Mouse (Mus musculus) E14TG2a.4 (cell line): ENCODE results near the gene Gsta4.

Experiments used
- CTCF ChIP-seq: conservative IDR thresholded peaks from 2 replicates; pipeline ENCODE4 v1.5.1; 2014; ENCODE audit warnings: low read length
- POU5F1 ChIP-seq: IDR thresholded peaks from 2 replicates; pipeline ENCODE4 v1.6.1; 2014; ENCODE audit warnings: low read length, borderline replicate concordance

DNA sequence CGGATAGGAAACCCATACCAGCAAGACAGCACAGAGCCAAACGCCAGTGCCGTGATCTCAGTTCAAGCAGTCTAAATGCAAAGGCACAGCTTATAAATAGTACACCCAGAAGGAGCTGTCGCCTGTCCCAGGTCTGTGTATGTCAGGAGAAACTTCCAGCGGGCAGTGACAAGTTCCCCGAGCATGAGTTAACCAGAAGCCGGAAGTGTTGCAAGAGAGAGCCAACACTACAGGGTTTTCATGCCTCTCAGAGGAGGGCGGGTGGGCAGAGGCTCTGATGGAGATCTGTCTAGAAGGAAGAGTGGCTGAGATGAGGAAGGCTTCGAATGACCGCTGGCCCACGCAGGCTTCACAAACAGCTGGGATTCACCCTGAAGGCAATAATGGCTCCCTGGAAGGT lies 42.7 kb downstream of the Gsta4 start:
- TF ChIP-seq CTCF: no peak
- TF ChIP-seq POU5F1: no peak
